Mouse (Mus musculus) spleen, adult 2 months (tissue): ENCODE measurements around the gene Gpr108. TPM values are rescaled to one million over a fixed set of nuclear protein-coding genes. Genes with fewer than 3 reads are reported as not detected.
"Not testable (repeated sequence)": the region's sequence is repeated elsewhere in the genome, so short reads cannot be mapped to it uniquely, and the experiment has no call there.

Experiments used
- DNase-seq, 2 experiments: peaks; one replicate each; pipeline versions ENCODE4 v3.0.0 to v3.0.0-alpha.2; 2012 to 2021; ENCODE audit warnings: low spot score in 2 of 2, low read depth in 1 of 2
- H3K27ac ChIP-seq: fragments of 200-500 bp; 2 replicates; pipeline ENCODE4 v1.5.1; 2012; ENCODE audit warnings: low read length, inconsistent platforms; ENCODE audit not compliant: insufficient read depth
- H3K27me3 ChIP-seq: fragments of 200-500 bp; 2 replicates; pipeline ENCODE4 v1.6.1; 2012; ENCODE audit warnings: mild to moderate bottlenecking, moderate library complexity, low read length, inconsistent platforms; ENCODE audit not compliant: control insufficient read depth, insufficient read depth
- H3K36me3 ChIP-seq: fragments of 200-500 bp; 2 replicates; pipeline ENCODE4 v1.6.1; 2012; ENCODE audit warnings: mild to moderate bottlenecking, low read length, inconsistent platforms; ENCODE audit not compliant: control insufficient read depth, insufficient read depth
- H3K4me1 ChIP-seq: fragments of 200-500 bp; 2 replicates; pipeline ENCODE4 v1.6.1; 2011; ENCODE audit warnings: inconsistent platforms; ENCODE audit not compliant: control insufficient read depth, insufficient read depth, insufficient read length
- H3K4me3 ChIP-seq: fragments of 200-500 bp; 2 replicates; pipeline ENCODE4 v1.5.1; 2011; ENCODE audit warnings: mild to moderate bottlenecking, inconsistent platforms; ENCODE audit not compliant: insufficient read depth, insufficient read length; ENCODE audit errors: extremely low read depth
- CTCF ChIP-seq: fragments of 200-500 bp; IDR thresholded peaks from 2 replicates; pipeline ENCODE4 v1.5.1; 2011; ENCODE audit warnings: mild to moderate bottlenecking, inconsistent platforms; ENCODE audit not compliant: insufficient read depth, insufficient read length, insufficient replicate concordance; ENCODE audit errors: extremely low read depth
- POLR2A ChIP-seq: fragments of 200-500 bp; IDR thresholded peaks from 2 replicates; pipeline ENCODE4 v1.6.1; 2011; ENCODE audit warnings: low read depth, low read length, inconsistent platforms
- WGBS: fragments of 180-500 bp; shearing (Covaris S2); methylation state at CpG from one replicate; pipeline ENCODE4 v1.1.7; 2018; 5-methylcytosine and 5-hydroxymethylcytosine counted together
- polyA plus RNA-seq: library from polyadenylated mRNA; depleted of rRNA; stranded (reverse); fragments of >200 nt; gene quantifications from 2 replicates; pipeline ENCODE4 v1.2.3, GENCODE M21; 2012

Gpr108 gene
- polyA plus RNA-seq, 1 experiment = 38.5 TPM

- WGBS = 7% methylated on average over 26 of the region's 26 CpGs
- Histone ChIP-seq H3K27ac (peak within 1 kb of the TSS; percentile 99), H3K27me3 (no peaks in the 10 kb centered on the region), H3K4me1 (peaks cover 38% of the 10 kb centered on the region; the same call in 1 of the 2 replicates), H3K4me3 (peak within 1 kb of the TSS; percentile 92), H3K36me3 (peaks cover 2% of the 10 kb centered on the region; the same call in 1 of the 2 replicates)
- peak; percentile 76 to 89 for DNase-seq
- TF ChIP-seq CTCF (no peak), POLR2A (peak; percentile 91)
Observed at GRCm38 (mm10) chr17:57278943-57279590, 30.8 kb upstream of the Gpr108 start, which contains the start of gene Vav1. Gene Vav1 (plus strand): TSS chr17:57279100.

- Histone ChIP-seq H3K36me3 (peaks cover 2% of the 10 kb centered on the region; the same call in 1 of the 2 replicates), H3K4me3 (peak overlapping the region; percentile 18; the same call in 1 of the 2 replicates), H3K27me3 (no peaks in the 10 kb centered on the region), H3K27ac (peak overlapping the region; percentile 93), H3K4me1 (peaks cover 32% of the 10 kb centered on the region; the same call in 1 of the 2 replicates)
- WGBS = 5% methylated on average over 2 of the region's 2 CpGs
- no peak for DNase-seq
- TF ChIP-seq CTCF (no peak), POLR2A (no peak)
Observed at GRCm38 (mm10) chr17:57278537-57278936, 30.3 kb upstream of the Gpr108 start.

DNA sequence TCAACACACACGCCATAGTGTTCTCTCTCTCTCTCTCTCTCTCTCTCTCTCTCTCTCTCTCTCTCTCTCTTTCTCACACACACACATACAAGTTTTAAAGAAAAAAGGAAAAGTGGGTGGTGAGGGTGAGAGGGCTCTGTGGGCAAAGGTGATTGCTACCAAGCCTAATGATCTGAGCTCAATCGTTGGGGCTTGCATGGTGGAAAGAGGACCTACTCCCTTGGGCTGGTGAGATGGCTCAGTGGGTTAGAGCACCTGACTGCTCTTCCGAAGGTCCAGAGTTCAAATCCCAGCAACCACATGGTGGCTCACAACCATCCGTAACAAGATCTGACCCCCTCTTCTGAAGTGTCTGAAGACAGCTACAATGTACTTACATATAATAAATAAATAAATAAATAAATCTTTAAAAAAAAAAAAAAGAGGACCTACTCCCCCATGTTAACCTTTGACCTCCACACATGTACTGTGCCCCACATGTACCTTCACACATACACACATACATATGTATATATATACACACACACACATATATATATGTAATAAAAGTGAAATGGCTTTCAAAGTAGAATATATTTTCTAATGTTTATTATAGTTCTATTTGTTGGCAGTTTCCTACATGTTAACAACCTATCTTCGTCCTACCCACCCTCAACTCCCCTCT is 29.5 kb upstream of the Gpr108 start:
- DNase-seq, H3K27me3 ChIP-seq, H3K36me3 ChIP-seq, H3K4me3 ChIP-seq: not testable (repeated sequence)
- H3K27ac ChIP-seq = peak overlapping the region; percentile 93; the same call in 1 of the 2 replicates
- WGBS = 78% methylated on average over 5 of the region's 5 CpGs
- H3K4me1 ChIP-seq = peaks cover 26% of the 10 kb centered on the region; the same call in 1 of the 2 replicates

DNA sequence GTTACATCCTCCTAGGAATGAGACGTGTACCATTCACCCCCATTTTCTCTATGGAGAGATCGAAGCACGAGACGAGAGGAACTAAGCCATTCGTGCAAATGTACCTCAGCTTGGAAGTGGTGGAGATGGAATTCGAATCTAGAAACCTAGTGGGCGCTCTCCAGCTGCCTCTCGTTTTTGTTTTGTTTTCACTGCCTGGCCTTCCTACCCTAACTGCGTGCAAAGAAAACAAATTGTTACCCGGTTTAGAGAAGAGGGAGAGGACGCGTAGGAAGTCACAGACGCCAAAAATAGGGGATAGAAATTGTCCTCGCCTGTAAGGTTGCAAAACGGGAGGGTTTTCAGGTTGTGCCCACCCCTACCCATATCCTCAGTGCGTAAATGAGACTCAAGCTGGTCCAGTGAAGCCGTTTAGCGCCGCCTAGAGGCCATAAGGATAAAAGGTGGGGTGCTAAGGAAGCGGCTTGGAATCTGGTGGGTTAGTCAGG is 28.4 kb upstream of the Gpr108 start:
- peak overlapping the region; percentile 72 for H3K4me3 ChIP-seq
- TF ChIP-seq CTCF (peak; percentile 73; the same call in 1 of the 2 replicates), POLR2A (no peak)
- under 1% methylated on average over 20 of the region's 20 CpGs for WGBS
- H3K27me3 ChIP-seq = no peaks in the 10 kb centered on the region
- H3K4me1 ChIP-seq = peaks cover 23% of the 10 kb centered on the region; the same call in 1 of the 2 replicates
- H3K36me3 ChIP-seq = no peaks in the 10 kb centered on the region; the same call in 1 of the 2 replicates
- H3K27ac ChIP-seq = peak overlapping the region; percentile 74
- DNase-seq = peak; percentile 67 to 76

- Histone ChIP-seq H3K4me3 (peak overlapping the region; percentile 75), H3K36me3 (no peaks in the 10 kb centered on the region), H3K27me3 (no peaks in the 10 kb centered on the region), H3K4me1 (peaks cover 16% of the 10 kb centered on the region; the same call in 1 of the 2 replicates), H3K27ac (peak overlapping the region; percentile 95)
- TF ChIP-seq CTCF (no peak), POLR2A (no peak)
- no peak for DNase-seq
- WGBS = 2% methylated on average over 13 of the region's 13 CpGs
Observed at GRCm38 (mm10) chr17:57275997-57276351, 27.7 kb upstream of the Gpr108 start.

- TF ChIP-seq CTCF (no peak), POLR2A (no peak; the same call in 1 of the 2 replicates)
- H3K27ac ChIP-seq = peak overlapping the region; percentile 95
- under 1% methylated on average over 53 of the region's 53 CpGs for WGBS
- H3K4me1 ChIP-seq = peaks cover 14% of the 10 kb centered on the region; the same call in 1 of the 2 replicates
- peak; percentile 70 to 85 for DNase-seq
- H3K36me3 ChIP-seq = no peaks in the 10 kb centered on the region
- no peaks in the 10 kb centered on the region for H3K27me3 ChIP-seq
- H3K4me3 ChIP-seq = peak overlapping the region; percentile 75
Observed at GRCm38 (mm10) chr17:57275111-57275996, 27.1 kb upstream of the Gpr108 start.
